8 mouse cellular contexts compared by ENCODE assay signal in genomic region chr7:80666198-80666915, GRCm38 (mm10). TPM values are rescaled to one million over a fixed set of nuclear protein-coding genes. Genes with fewer than 3 reads are reported as not detected.
A peak's percentile ranks its signal among the peaks of the same experiment; 100 is the strongest.
DNase-seq lines count a peak whose midpoint lies in the region; ATAC-seq and TF ChIP-seq lines count a peak whose summit lies in the region.

No protein-coding gene starts in this region.

- TF ChIP-seq CTCF in hindbrain, postnatal 0 days (IDR thresholded peaks at IDR 0.05; ENCODE audit: low read depth) = no peak

- H3K4me2 ChIP-seq in hindbrain, postnatal 0 days (ENCODE audit: low read depth, low read length) = no peak overlapping the region
- H3K4me2 ChIP-seq in hindbrain, embryonic 13.5 days = no peak overlapping the region
- H3K4me2 ChIP-seq in limb, embryonic 12.5 days = no peak overlapping the region
- H3K4me2 ChIP-seq in neural tube, embryonic 14.5 days (ENCODE audit: low read depth, low read length) = no peak overlapping the region
- no peak overlapping the region for H3K4me2 ChIP-seq in forebrain, embryonic 13.5 days

- no peak overlapping the region for H3K4me3 ChIP-seq in hindbrain, postnatal 0 days (ENCODE audit: low read length)
- H3K4me3 ChIP-seq in hindbrain, embryonic 13.5 days = no peak overlapping the region
- H3K4me3 ChIP-seq in heart, embryonic 10.5 days = no peak overlapping the region
- no peak overlapping the region for H3K4me3 ChIP-seq in limb, embryonic 12.5 days (replicated peaks)
- no peak overlapping the region for H3K4me3 ChIP-seq in neural tube, embryonic 14.5 days (ENCODE audit: low read depth, low read length)
- no peak overlapping the region for H3K4me3 ChIP-seq in forebrain, embryonic 13.5 days

- H3K9me3 ChIP-seq in hindbrain, postnatal 0 days (ENCODE audit: low read length) = no peaks in the 10 kb centered on the region
- H3K9me3 ChIP-seq in hindbrain, embryonic 13.5 days = no peaks in the 10 kb centered on the region
- no peaks in the 10 kb centered on the region for H3K9me3 ChIP-seq in heart, embryonic 10.5 days
- no peaks in the 10 kb centered on the region for H3K9me3 ChIP-seq in limb, embryonic 12.5 days
- H3K9me3 ChIP-seq in neural tube, embryonic 14.5 days (ENCODE audit: control insufficient read depth, low read length) = no peaks in the 10 kb centered on the region
- no peaks in the 10 kb centered on the region for H3K9me3 ChIP-seq in forebrain, embryonic 13.5 days (replicated peaks)

- H3K27me3 ChIP-seq in hindbrain, postnatal 0 days (ENCODE audit: insufficient read depth, low read length) = no peaks in the 10 kb centered on the region
- no peaks in the 10 kb centered on the region for H3K27me3 ChIP-seq in hindbrain, embryonic 13.5 days
- no peaks in the 10 kb centered on the region for H3K27me3 ChIP-seq in heart, embryonic 10.5 days (ENCODE audit: insufficient read depth, poor library complexity, severe bottlenecking)
- H3K27me3 ChIP-seq in limb, embryonic 12.5 days = no peaks in the 10 kb centered on the region
- H3K27me3 ChIP-seq in neural tube, embryonic 14.5 days (ENCODE audit: control insufficient read depth, insufficient read depth, low read length) = no peaks in the 10 kb centered on the region
- no peaks in the 10 kb centered on the region for H3K27me3 ChIP-seq in forebrain, embryonic 13.5 days

- no peaks in the 10 kb centered on the region for H3K36me3 ChIP-seq in hindbrain, postnatal 0 days (ENCODE audit: insufficient read depth, low read length)
- no peaks in the 10 kb centered on the region for H3K36me3 ChIP-seq in hindbrain, embryonic 13.5 days
- H3K36me3 ChIP-seq in heart, embryonic 10.5 days = no peaks in the 10 kb centered on the region
- peaks cover 4% of the 10 kb centered on the region; the same call in 1 of the 2 replicates for H3K36me3 ChIP-seq in limb, embryonic 12.5 days
- H3K36me3 ChIP-seq in neural tube, embryonic 14.5 days (ENCODE audit: control insufficient read depth, insufficient read depth, low read length) = no peaks in the 10 kb centered on the region
- H3K36me3 ChIP-seq in forebrain, embryonic 13.5 days (ENCODE audit: poor library complexity, severe bottlenecking) = no peaks in the 10 kb centered on the region

- WGBS in hindbrain, postnatal 0 days = 63% methylated on average over 10 of the region's 10 CpGs
- 75% methylated on average over 10 of the region's 10 CpGs for WGBS in hindbrain, embryonic 13.5 days
- 60% methylated on average over 10 of the region's 10 CpGs for WGBS in heart, embryonic 10.5 days
- 31% methylated on average over 10 of the region's 10 CpGs for WGBS in limb, embryonic 12.5 days
- WGBS in neural tube, embryonic 14.5 days = 74% methylated on average over 10 of the region's 10 CpGs
- 83% methylated on average over 10 of the region's 10 CpGs for WGBS in forebrain, embryonic 13.5 days

- no peak for DNase-seq in hindbrain, postnatal 0 days (ENCODE audit: low spot score)
- no peak for DNase-seq in heart, embryonic 10.5 days (ENCODE audit: low spot score)
- no peak for DNase-seq in spleen, postnatal 14 days (ENCODE audit: low spot score in 2 of 2)
- DNase-seq in left cerebral cortex, adult 8-10 months (ENCODE audit: low spot score in 2 of 2) = no peak

- H3K4me1 ChIP-seq in hindbrain, postnatal 0 days (ENCODE audit: insufficient read depth, low read length) = no peaks in the 10 kb centered on the region
- H3K4me1 ChIP-seq in hindbrain, embryonic 13.5 days (replicated peaks) = peaks cover 4% of the 10 kb centered on the region; the same call in 1 of the 2 replicates
- peaks cover 29% of the 10 kb centered on the region for H3K4me1 ChIP-seq in heart, embryonic 10.5 days
- peaks cover 26% of the 10 kb centered on the region for H3K4me1 ChIP-seq in limb, embryonic 12.5 days (replicated peaks)
- H3K4me1 ChIP-seq in neural tube, embryonic 14.5 days (ENCODE audit: control insufficient read depth, insufficient read depth, low read length) = no peaks in the 10 kb centered on the region
- H3K4me1 ChIP-seq in forebrain, embryonic 13.5 days = peaks cover 4% of the 10 kb centered on the region; the same call in 1 of the 2 replicates

- peak overlapping the region; percentile 17; the same call in 1 of the 2 replicates for H3K27ac ChIP-seq in hindbrain, postnatal 0 days
- H3K27ac ChIP-seq in hindbrain, embryonic 13.5 days = no peak overlapping the region
- H3K27ac ChIP-seq in heart, embryonic 10.5 days = peak overlapping the region; percentile 80
- peak overlapping the region; percentile 18 for H3K27ac ChIP-seq in limb, embryonic 12.5 days
- 0 out of 2 replicates have a peak overlapping the region, but pooled peaks have one; percentile 10 for H3K27ac ChIP-seq in neural tube, embryonic 14.5 days (ENCODE audit: low read depth, low read length)
- H3K27ac ChIP-seq in forebrain, embryonic 13.5 days = no peak overlapping the region

- ATAC-seq in hindbrain, postnatal 0 days = no peak; the same call in 1 of the 2 replicates
- no peak for ATAC-seq in hindbrain, embryonic 13.5 days (ENCODE audit: low FRiP score)
- ATAC-seq in limb, embryonic 12.5 days (ENCODE audit: insufficient number of reproducible peaks, insufficient read depth, low FRiP score, low TSS enrichment, low read depth) = no peak
- no peak for ATAC-seq in neural tube, embryonic 14.5 days (ENCODE audit: low read depth)
- no peak for ATAC-seq in forebrain, embryonic 13.5 days

- H3K9ac ChIP-seq in hindbrain, postnatal 0 days (replicated peaks; ENCODE audit: low read length) = no peak overlapping the region
- no peak overlapping the region for H3K9ac ChIP-seq in hindbrain, embryonic 13.5 days
- H3K9ac ChIP-seq in limb, embryonic 12.5 days (replicated peaks) = no peak overlapping the region
- H3K9ac ChIP-seq in neural tube, embryonic 14.5 days (replicated peaks; ENCODE audit: low read depth, low read length) = no peak overlapping the region
- no peak overlapping the region for H3K9ac ChIP-seq in forebrain, embryonic 13.5 days

RNA-seq across cellular contexts. Expression of gene Crtc3, which starts 22.3 kb away (rescaled TPM):
- total RNA-seq in hindbrain, postnatal 0 days (2014; rRNA removed) = 16.2 and 16.9 TPM in 2 replicates
- 15.1 and 17.2 TPM in 2 replicates for polyA plus RNA-seq in hindbrain, postnatal 0 days (2015; fragmentation: Nextera tagmentation; extraction: Ambion mirVana)
- polyA plus RNA-seq in hindbrain, embryonic 13.5 days (2015; fragmentation: Nextera tagmentation; extraction: Ambion mirVana) = 14.3 and 16.5 TPM in 2 replicates
- polyA plus RNA-seq in heart, embryonic 10.5 days (2016; fragmentation: Nextera tagmentation; extraction: Ambion mirVana) = 14.6 and 18.6 TPM in 2 replicates
- 18.5 and 22.4 TPM in 2 replicates for polyA plus RNA-seq in limb, embryonic 12.5 days (2016; fragmentation: Nextera tagmentation; extraction: Ambion mirVana)
- 17.2 and 23.2 TPM in 2 replicates for polyA plus RNA-seq in neural tube, embryonic 14.5 days (2014; fragmentation: Nextera tagmentation; extraction: Ambion mirVana)
- 10 to 100 TPM; 14.8 to 15.7 (median 15.5) TPM for total RNA-seq in left cerebral cortex, adult 8-10 months (2022)
- polyA plus RNA-seq in forebrain, embryonic 13.5 days (2015; fragmentation: Nextera tagmentation; extraction: Ambion mirVana) = 10.3 and 11.5 TPM in 2 replicates

Comparison
In these comparisons a context has a peak if more than half of its experiments do, and no peak if none do; other contexts are left out.
1. H3K27ac ChIP-seq: peak in hindbrain, postnatal 0 days (single experiment), heart, embryonic 10.5 days (single experiment), limb, embryonic 12.5 days (single experiment) and neural tube, embryonic 14.5 days (single experiment); none in hindbrain, embryonic 13.5 days (single experiment) and forebrain, embryonic 13.5 days (single experiment).